ENCODE assay signal across 13 mouse cellular contexts in genomic region chr8:93012226-93012625, GRCm38 (mm10). TPM values are rescaled to one million over a fixed set of nuclear protein-coding genes. Genes with fewer than 3 reads are reported as not detected.
DNase-seq lines count a peak whose midpoint lies in the region; ATAC-seq and TF ChIP-seq lines count a peak whose summit lies in the region.
"Had no signal": no experiment of that assay in that cellular context is flagged by ENCODE, and none has a peak within 500 bp of the region (broad histone marks: within the 10 kb centered on the region; RNA-seq: fewer than 3 reads in every experiment).

No protein-coding gene starts in this region.

- 78% methylated on average over 6 of the region's 6 CpGs for WGBS in kidney, postnatal 0 days
- 79% methylated on average over 6 of the region's 6 CpGs for WGBS in midbrain, embryonic 14.5 days
- WGBS in midbrain, embryonic 15.5 days: 72% methylated on average over 6 of the region's 6 CpGs

- H3K4me2 ChIP-seq in kidney, postnatal 0 days (ENCODE audit: low read length): no peak overlapping the region
- no peak overlapping the region for H3K4me2 ChIP-seq in midbrain, embryonic 14.5 days (ENCODE audit: low read length)
- H3K4me2 ChIP-seq in midbrain, embryonic 15.5 days: no peak overlapping the region
- H3K4me2 ChIP-seq: embryonic facial prominence, embryonic 12.5 days had no signal

- H3K4me3 ChIP-seq in kidney, postnatal 0 days (replicated peaks; ENCODE audit: low read depth, low read length): no peak overlapping the region
- no peak overlapping the region for H3K4me3 ChIP-seq in midbrain, embryonic 14.5 days (replicated peaks; ENCODE audit: low read depth, low read length)
- H3K4me3 ChIP-seq in midbrain, embryonic 15.5 days: no peak overlapping the region
- H3K4me3 ChIP-seq: embryonic facial prominence, embryonic 12.5 days had no signal

- no peaks in the 10 kb centered on the region for H3K9me3 ChIP-seq in kidney, postnatal 0 days (replicated peaks; ENCODE audit: low read length)
- no peaks in the 10 kb centered on the region for H3K9me3 ChIP-seq in midbrain, embryonic 14.5 days (ENCODE audit: control insufficient read depth, low read length)
- no peaks in the 10 kb centered on the region for H3K9me3 ChIP-seq in midbrain, embryonic 15.5 days
- H3K9me3 ChIP-seq: embryonic facial prominence, embryonic 12.5 days had no signal

- H3K27me3 ChIP-seq in kidney, postnatal 0 days (ENCODE audit: insufficient read depth, low read length): no peaks in the 10 kb centered on the region
- no peaks in the 10 kb centered on the region for H3K27me3 ChIP-seq in midbrain, embryonic 14.5 days (ENCODE audit: control insufficient read depth, insufficient read depth, low read length)
- no peaks in the 10 kb centered on the region for H3K27me3 ChIP-seq in midbrain, embryonic 15.5 days (replicated peaks)
- no peaks in the 10 kb centered on the region for H3K27me3 ChIP-seq in splenic B cell, adult 2 months (ENCODE audit: control insufficient read depth, insufficient read depth, low read length, poor library complexity, severe bottlenecking)
- H3K27me3 ChIP-seq: embryonic facial prominence, embryonic 12.5 days had no signal

- no peak overlapping the region for H3K9ac ChIP-seq in kidney, postnatal 0 days (ENCODE audit: low read depth, low read length)
- H3K9ac ChIP-seq in midbrain, embryonic 14.5 days (replicated peaks; ENCODE audit: low read length): no peak overlapping the region
- H3K9ac ChIP-seq in midbrain, embryonic 15.5 days: no peak overlapping the region
- H3K9ac ChIP-seq: embryonic facial prominence, embryonic 12.5 days had no signal

- DNase-seq in embryo, embryonic 10 days (ENCODE audit: low spot score): peak; percentile 55
- DNase-seq in embryo, embryonic 10.5 days (ENCODE audit: low spot score): no peak
- DNase-seq in kidney, postnatal 0 days (ENCODE audit: low spot score): no peak
- DNase-seq in kidney, adult 8-10 months: no peak
- peak; percentile 44 for DNase-seq in midbrain, embryonic 14.5 days
- DNase-seq in splenic B cell, adult 2 months (ENCODE audit: low read depth, low spot score): peak; percentile 4
- no peak for DNase-seq in retina, embryonic 14.5 days (ENCODE audit: low spot score)
- DNase-seq: gastrocnemius, postnatal 25 days had no signal

- H3K4me1 ChIP-seq in kidney, postnatal 0 days (replicated peaks; ENCODE audit: insufficient read depth, low read length): no peaks in the 10 kb centered on the region
- H3K4me1 ChIP-seq in midbrain, embryonic 14.5 days (ENCODE audit: control insufficient read depth, insufficient read depth, low read length): no peaks in the 10 kb centered on the region
- H3K4me1 ChIP-seq in midbrain, embryonic 15.5 days: no peaks in the 10 kb centered on the region
- H3K4me1 ChIP-seq: embryonic facial prominence, embryonic 12.5 days had no signal

- peak; percentile 49; the same call in 1 of the 2 replicates for TF ChIP-seq CTCF in kidney, postnatal 0 days (IDR thresholded peaks at IDR 0.05; ENCODE audit: low read depth)

- H3K36me3 ChIP-seq in kidney, postnatal 0 days (ENCODE audit: insufficient read depth, low read length): no peaks in the 10 kb centered on the region
- no peaks in the 10 kb centered on the region for H3K36me3 ChIP-seq in midbrain, embryonic 14.5 days (ENCODE audit: control insufficient read depth, insufficient read depth, low read length)
- H3K36me3 ChIP-seq in midbrain, embryonic 15.5 days (replicated peaks): no peaks in the 10 kb centered on the region
- H3K36me3 ChIP-seq in splenic B cell, adult 2 months (ENCODE audit: control insufficient read depth, insufficient read depth, low read length, poor library complexity, severe bottlenecking): no peaks in the 10 kb centered on the region
- H3K36me3 ChIP-seq: embryonic facial prominence, embryonic 12.5 days had no signal

- ATAC-seq in kidney, postnatal 0 days (replicated peaks; ENCODE audit: low FRiP score, low read depth): no peak
- ATAC-seq in midbrain, embryonic 14.5 days (ENCODE audit: low FRiP score, low TSS enrichment): no peak
- no peak for ATAC-seq in midbrain, embryonic 15.5 days (replicated peaks)

- H3K27ac ChIP-seq in kidney, postnatal 0 days: no peak overlapping the region
- H3K27ac ChIP-seq in midbrain, embryonic 14.5 days (replicated peaks; ENCODE audit: low read depth, low read length): no peak overlapping the region
- no peak overlapping the region for H3K27ac ChIP-seq in midbrain, embryonic 15.5 days
- H3K27ac ChIP-seq: embryonic facial prominence, embryonic 12.5 days had no signal

RNA-seq across cellular contexts. Expression of gene Ces1a, which starts 35.8 kb away (rescaled TPM):
- polyA plus RNA-seq in kidney, postnatal 0 days (2015; fragmentation: Nextera tagmentation; extraction: Ambion mirVana): not detected in 2 replicates
- polyA plus RNA-seq in midbrain, embryonic 14.5 days (2014; fragmentation: Nextera tagmentation; extraction: Ambion mirVana): not detected in 2 replicates
- not detected in 2 replicates for polyA plus RNA-seq in midbrain, embryonic 15.5 days (2015; fragmentation: Nextera tagmentation; extraction: Ambion mirVana)
- polyA plus RNA-seq: embryonic facial prominence, embryonic 12.5 days; forebrain, embryonic 14.5 days; intestine, embryonic 14.5 days; liver, embryonic 16.5 days had no signal

RNA-seq across cellular contexts. Expression of gene Slc6a2, which starts 52.3 kb away (rescaled TPM):
- 0.03 and 0.12 TPM in 2 replicates for polyA plus RNA-seq in kidney, postnatal 0 days (2015; fragmentation: Nextera tagmentation; extraction: Ambion mirVana)
- polyA plus RNA-seq in midbrain, embryonic 14.5 days (2014; fragmentation: Nextera tagmentation; extraction: Ambion mirVana): 2.4 and 3.8 TPM in 2 replicates
- 0.89 and 3.5 TPM in 2 replicates for polyA plus RNA-seq in midbrain, embryonic 15.5 days (2015; fragmentation: Nextera tagmentation; extraction: Ambion mirVana)
- polyA plus RNA-seq: forebrain, embryonic 14.5 days; liver, embryonic 16.5 days had no signal

Comparison
In these comparisons a context has a peak if more than half of its experiments do, and no peak if none do; other contexts are left out.
1. DNase-seq: peak in embryo, embryonic 10 days (single experiment), midbrain, embryonic 14.5 days (single experiment) and splenic B cell, adult 2 months (single experiment); none in embryo, embryonic 10.5 days (single experiment), kidney, postnatal 0 days (single experiment), kidney, adult 8-10 months (0 of 2) and retina, embryonic 14.5 days (single experiment).